31 mouse cellular contexts compared by ENCODE assay signal in genomic region chr5:33301801-33302200, GRCm38 (mm10). TPM values are rescaled to one million over a fixed set of nuclear protein-coding genes. Genes with fewer than 3 reads are reported as not detected.
DNase-seq lines count a peak whose midpoint lies in the region; ATAC-seq and TF ChIP-seq lines count a peak whose summit lies in the region.
"Had no signal": no experiment of that assay in that cellular context is flagged by ENCODE, and none has a peak within 500 bp of the region (broad histone marks: within the 10 kb centered on the region; RNA-seq: fewer than 3 reads in every experiment).

No protein-coding gene starts in this region.

- no peaks in the 10 kb centered on the region for H3K36me3 ChIP-seq in heart, postnatal 0 days (replicated peaks; ENCODE audit: control insufficient read depth, insufficient read depth, low read length)
- H3K36me3 ChIP-seq in liver, adult 2 months (ENCODE audit: control insufficient read depth, insufficient read depth, low read length), result no peaks in the 10 kb centered on the region
- no peaks in the 10 kb centered on the region for H3K36me3 ChIP-seq in liver, embryonic 11.5 days (ENCODE audit: control insufficient read depth, insufficient read depth, low read length)
- H3K36me3 ChIP-seq: embryonic facial prominence, embryonic 10.5 days; embryonic facial prominence, embryonic 15.5 days; forebrain, embryonic 12.5 days; G1E; hindbrain, embryonic 15.5 days; liver, embryonic 15.5 days; lung, embryonic 15.5 days; midbrain, embryonic 10.5 days; neural tube, embryonic 12.5 days had no signal

- H3K79me2 ChIP-seq in liver, adult 2 months (ENCODE audit: control insufficient read depth, insufficient read depth, low read length), result no peaks in the 10 kb centered on the region

- no peaks in the 10 kb centered on the region for H3K27me3 ChIP-seq in heart, postnatal 0 days (ENCODE audit: control insufficient read depth, insufficient read depth, low read length)
- no peaks in the 10 kb centered on the region for H3K27me3 ChIP-seq in liver, adult 2 months (ENCODE audit: control insufficient read depth, insufficient read depth, low read length)
- no peaks in the 10 kb centered on the region for H3K27me3 ChIP-seq in liver, embryonic 11.5 days (replicated peaks; ENCODE audit: control insufficient read depth, insufficient read depth, low read length)
- H3K27me3 ChIP-seq: embryonic facial prominence, embryonic 15.5 days; forebrain, embryonic 12.5 days; hindbrain, embryonic 15.5 days; lung, embryonic 15.5 days; neural tube, embryonic 12.5 days had no signal

- intact Hi-C loops in heart, postnatal 36 days (cut with DNase I), result no loop called here

- peak; percentile 6; the same call in 1 of the 2 replicates for TF ChIP-seq CTCF in heart, postnatal 0 days (IDR thresholded peaks at IDR 0.05; ENCODE audit: low read depth)
- TF ChIP-seq CTCF in liver, adult 2 months (IDR thresholded peaks at IDR 0.05; ENCODE audit: low read depth, low read length), result no peak

- no peaks in the 10 kb centered on the region for H3K9me3 ChIP-seq in heart, postnatal 0 days (replicated peaks; ENCODE audit: control insufficient read depth, low read length)
- no peaks in the 10 kb centered on the region for H3K9me3 ChIP-seq in liver, embryonic 11.5 days (ENCODE audit: control insufficient read depth, low read length)
- H3K9me3 ChIP-seq: embryonic facial prominence, embryonic 10.5 days; embryonic facial prominence, embryonic 15.5 days; forebrain, embryonic 12.5 days; G1E; hindbrain, embryonic 15.5 days; liver, embryonic 15.5 days; lung, embryonic 15.5 days; midbrain, embryonic 10.5 days; neural tube, embryonic 12.5 days had no signal

- TF ChIP-seq POLR2A in liver, adult 2 months (IDR thresholded peaks at IDR 0.05; ENCODE audit: extremely low read depth, insufficient read depth, low read length), result no peak

- 70% methylated on average over 2 of the region's 2 CpGs for WGBS in heart, postnatal 0 days
- 86% methylated on average over 2 of the region's 2 CpGs for WGBS in liver, adult 2 months
- 71% methylated on average over 2 of the region's 2 CpGs for WGBS in liver, embryonic 11.5 days

- no peaks in the 10 kb centered on the region for H3K4me1 ChIP-seq in heart, postnatal 0 days (ENCODE audit: control insufficient read depth, insufficient read depth)
- H3K4me1 ChIP-seq in liver, adult 2 months (ENCODE audit: control insufficient read depth, insufficient read depth, low read length), result no peaks in the 10 kb centered on the region
- no peaks in the 10 kb centered on the region for H3K4me1 ChIP-seq in liver, embryonic 11.5 days (replicated peaks; ENCODE audit: control insufficient read depth, insufficient read depth, low read length)
- H3K4me1 ChIP-seq: embryonic facial prominence, embryonic 10.5 days; embryonic facial prominence, embryonic 15.5 days; forebrain, embryonic 12.5 days; hindbrain, embryonic 15.5 days; liver, embryonic 15.5 days; lung, embryonic 15.5 days; midbrain, embryonic 10.5 days; neural tube, embryonic 12.5 days had no signal

- TF ChIP-seq EP300 in heart, postnatal 0 days (IDR thresholded peaks at IDR 0.05; ENCODE audit: low read depth), result no peak

- H3K4me2 ChIP-seq in heart, postnatal 0 days (ENCODE audit: low read depth, low read length), result no peak overlapping the region
- no peak overlapping the region for H3K4me2 ChIP-seq in liver, embryonic 11.5 days
- H3K4me2 ChIP-seq: embryonic facial prominence, embryonic 15.5 days; forebrain, embryonic 12.5 days; heart, embryonic 11.5 days; hindbrain, embryonic 15.5 days; liver, embryonic 15.5 days; lung, embryonic 15.5 days; neural tube, embryonic 12.5 days had no signal

- no peak overlapping the region for H3K4me3 ChIP-seq in heart, postnatal 0 days (ENCODE audit: low read depth, low read length)
- no peak overlapping the region for H3K4me3 ChIP-seq in liver, adult 2 months (ENCODE audit: insufficient read depth, low read depth, low read length)
- H3K4me3 ChIP-seq in liver, embryonic 11.5 days (ENCODE audit: low read depth, low read length), result no peak overlapping the region
- H3K4me3 ChIP-seq: embryonic facial prominence, embryonic 10.5 days; embryonic facial prominence, embryonic 15.5 days; forebrain, embryonic 12.5 days; hindbrain, embryonic 15.5 days; liver, embryonic 15.5 days; lung, embryonic 15.5 days; midbrain, embryonic 10.5 days; myocyte; neural tube, embryonic 12.5 days had no signal

- ATAC-seq in heart, postnatal 0 days (ENCODE audit: insufficient read depth, low read depth), result no peak
- no peak for ATAC-seq in liver, embryonic 11.5 days (replicated peaks; ENCODE audit: low FRiP score)
- ATAC-seq: forebrain, postnatal 0 days had no signal

- H3K27ac ChIP-seq in heart, postnatal 0 days (ENCODE audit: low read depth), result no peak overlapping the region
- H3K27ac ChIP-seq in liver, adult 2 months (replicated peaks; ENCODE audit: insufficient read depth, low read depth, low read length), result no peak overlapping the region
- no peak overlapping the region for H3K27ac ChIP-seq in liver, embryonic 11.5 days (ENCODE audit: low read depth, low read length)
- H3K27ac ChIP-seq: embryonic facial prominence, embryonic 10.5 days; embryonic facial prominence, embryonic 15.5 days; forebrain, embryonic 12.5 days; hindbrain, embryonic 15.5 days; liver, embryonic 15.5 days; lung, embryonic 15.5 days; midbrain, embryonic 10.5 days; neural tube, embryonic 12.5 days had no signal

- no peak overlapping the region for H3K9ac ChIP-seq in heart, postnatal 0 days (replicated peaks; ENCODE audit: low read depth, low read length)
- H3K9ac ChIP-seq in liver, adult 2 months (ENCODE audit: low read depth, low read length), result no peak overlapping the region
- H3K9ac ChIP-seq in liver, embryonic 11.5 days (ENCODE audit: low read depth, low read length), result no peak overlapping the region
- H3K9ac ChIP-seq: embryonic facial prominence, embryonic 15.5 days; forebrain, embryonic 12.5 days; forebrain, postnatal 0 days; hindbrain, embryonic 15.5 days; liver, embryonic 15.5 days; lung, embryonic 15.5 days; neural tube, embryonic 12.5 days had no signal

- DNase-seq in heart, postnatal 0 days (ENCODE audit: low spot score), result no peak
- no peak for DNase-seq in heart, postnatal 36 days
- DNase-seq in liver, adult 2 months (ENCODE audit: extremely low read depth, low read depth, low spot score), result peak; percentile 7
- DNase-seq in liver, embryonic 11.5 days (ENCODE audit: low spot score), result no peak
- DNase-seq in 416B (ENCODE audit: low read depth) (peak; percentile 26), NIH3T3 (ENCODE audit: low read depth) (peak; percentile 19)
- no peak for DNase-seq in adrenal gland, adult 2 months
- no peak for DNase-seq in yolk sac, embryonic 10.5 days (ENCODE audit: low spot score)
- DNase-seq: adrenal gland, postnatal 36 days; cerebellum, adult 8-10 months; cerebellum, postnatal 25 days; forebrain, postnatal 0 days; gastrocnemius, postnatal 10 days; kidney, adult 9 months; kidney, postnatal 10 days; left cerebral cortex, postnatal 4 days; right cerebral cortex, adult 18-20 months; spleen, adult 18-20 months; thymus, adult 2 months; thymus, postnatal 36 days had no signal

RNA-seq across cellular contexts. Expression of gene Ctbp1, which starts 27.0 kb away (rescaled TPM):
- total RNA-seq in heart, postnatal 0 days (2014; rRNA removed; ENCODE audit: low replicate concordance), result 295 and 352 TPM in 2 replicates
- 156 and 165 TPM in 2 replicates for polyA plus RNA-seq in heart, postnatal 0 days (2015; fragmentation: Nextera tagmentation; extraction: Ambion mirVana)
- 100 to 1,000 TPM; 213 to 214 TPM for total RNA-seq in heart, postnatal 36 days (2021)
- 26.1 and 29.1 TPM in 2 replicates for total RNA-seq in liver, adult 2 months (2014; rRNA removed)
- 89.9 and 97.6 TPM in 2 replicates for polyA plus RNA-seq in liver, adult 2 months (2012; rRNA removed)
- 322 and 344 TPM in 2 replicates for polyA plus RNA-seq in liver, embryonic 11.5 days (2014; fragmentation: Nextera tagmentation; extraction: Ambion mirVana)
- 100 to 1,000 TPM; 206 to 228 TPM for total RNA-seq in adrenal gland, adult 2 months (2021)
- 447 and 508 TPM in 2 replicates for polyA plus RNA-seq in adrenal gland, adult 2 months (2012; rRNA removed)

RNA-seq across cellular contexts. Expression of gene Maea, which starts 33.5 kb away (rescaled TPM):
- total RNA-seq in heart, postnatal 0 days (2014; rRNA removed; ENCODE audit: low replicate concordance), result 166 and 168 TPM in 2 replicates
- polyA plus RNA-seq in heart, postnatal 0 days (2015; fragmentation: Nextera tagmentation; extraction: Ambion mirVana), result 122 and 127 TPM in 2 replicates
- total RNA-seq in heart, postnatal 36 days (2021), result 10 to 100 TPM; 81.0 to 86.1 TPM
- total RNA-seq in liver, adult 2 months (2014; rRNA removed), result 24.8 and 26.0 TPM in 2 replicates
- polyA plus RNA-seq in liver, adult 2 months (2012; rRNA removed), result 41.1 and 46.6 TPM in 2 replicates
- polyA plus RNA-seq in liver, embryonic 11.5 days (2014; fragmentation: Nextera tagmentation; extraction: Ambion mirVana), result 103 and 106 TPM in 2 replicates
- 100 to 1,000 TPM; 115 to 128 TPM for total RNA-seq in adrenal gland, adult 2 months (2021)
- polyA plus RNA-seq in adrenal gland, adult 2 months (2012; rRNA removed), result 99.0 and 107 TPM in 2 replicates

Comparison
In these comparisons a context has a peak if more than half of its experiments do, and no peak if none do; other contexts are left out.
1. DNase-seq: peak in liver, adult 2 months (single experiment), 416B (single experiment) and NIH3T3 (single experiment); none in heart, postnatal 0 days (single experiment), heart, postnatal 36 days (0 of 2), liver, embryonic 11.5 days (single experiment), adrenal gland, adult 2 months (single experiment) and yolk sac, embryonic 10.5 days (single experiment).